Mouse (Mus musculus) forebrain, postnatal 0 days (tissue): ENCODE measurements around the gene Myo18b. TPM values are rescaled to one million over a fixed set of nuclear protein-coding genes. Genes with fewer than 3 reads are reported as not detected.

ENCODE experiments used
- ATAC-seq: fragments of 200-750 bp; cut with Nextera tagmentation; 2 replicates; pipeline ENCODE4 v1.8.0; 2017; ENCODE audit warnings: mild to moderate bottlenecking, moderate library complexity
- DNase-seq: peaks from one replicate; pipeline ENCODE4 v3.0.0-alpha.2; 2015
- H3K27ac ChIP-seq: fragments of 300-500 bp; sonication (generic); 2 replicates; pipeline ENCODE4 v1.5.1; 2014; ENCODE audit warnings: low read depth, mild to moderate bottlenecking, antibody characterized with exemption, low read length, moderate library complexity, mixed read lengths
- H3K27me3 ChIP-seq: fragments of 300-500 bp; sonication (generic); 2 replicates; pipeline ENCODE4 v1.6.1; 2014; ENCODE audit warnings: mild to moderate bottlenecking, low read length, mixed read lengths; ENCODE audit not compliant: insufficient read depth
- H3K36me3 ChIP-seq: fragments of 300-500 bp; sonication (generic); 2 replicates; pipeline ENCODE4 v1.6.1; 2014; ENCODE audit warnings: mild to moderate bottlenecking, moderate library complexity; ENCODE audit not compliant: insufficient read depth
- H3K4me1 ChIP-seq: fragments of 300-500 bp; sonication (generic); 2 replicates; pipeline ENCODE4 v1.6.1; 2014; ENCODE audit warnings: antibody characterized with exemption; ENCODE audit not compliant: insufficient read depth
- H3K4me2 ChIP-seq: fragments of 300-500 bp; sonication (generic); 2 replicates; pipeline ENCODE4 v1.6.1; 2014; ENCODE audit warnings: low read depth, mild to moderate bottlenecking, moderate library complexity
- H3K4me3 ChIP-seq: fragments of 300-500 bp; sonication (generic); 2 replicates; pipeline ENCODE4 v1.5.1; 2014; ENCODE audit warnings: low read depth, low read length, mixed read lengths
- H3K9ac ChIP-seq: fragments of 300-500 bp; sonication (generic); 2 replicates; pipeline ENCODE4 v1.6.1; 2014; ENCODE audit warnings: mild to moderate bottlenecking
- H3K9me3 ChIP-seq: fragments of 300-500 bp; sonication (generic); 2 replicates; pipeline ENCODE4 v1.6.1; 2016; ENCODE audit warnings: low read length
- CTCF ChIP-seq: sonication (generic); IDR thresholded peaks from 2 replicates; pipeline ENCODE4 v1.5.1; 2016; ENCODE audit warnings: antibody characterized with exemption, control low read depth, low read depth
- WGBS: fragments of 180-500 bp; shearing (Covaris S2); extraction: QIAGEN DNeasy Blood & Tissue Kit; methylation state at CpG from one replicate; pipeline ENCODE4 v1.1.7; 2014; 5-methylcytosine and 5-hydroxymethylcytosine counted together
- polyA plus RNA-seq: library from polyadenylated mRNA; unstranded; fragments of >200 nt; fragmentation: Nextera tagmentation; extraction: Ambion mirVana; gene quantifications from 2 replicates; pipeline ENCODE4 v1.2.1, GENCODE M21; 2015
- total RNA-seq: library from RNA; depleted of rRNA; stranded (reverse); fragments of >200 nt; gene quantifications from 2 replicates; pipeline ENCODE4 v1.2.3, GENCODE M21; 2014

Gene Myo18b
- total and polyA plus RNA-seq, 2 experiments from 2014 or later, result 1.6 to 2.0 TPM

DNA sequence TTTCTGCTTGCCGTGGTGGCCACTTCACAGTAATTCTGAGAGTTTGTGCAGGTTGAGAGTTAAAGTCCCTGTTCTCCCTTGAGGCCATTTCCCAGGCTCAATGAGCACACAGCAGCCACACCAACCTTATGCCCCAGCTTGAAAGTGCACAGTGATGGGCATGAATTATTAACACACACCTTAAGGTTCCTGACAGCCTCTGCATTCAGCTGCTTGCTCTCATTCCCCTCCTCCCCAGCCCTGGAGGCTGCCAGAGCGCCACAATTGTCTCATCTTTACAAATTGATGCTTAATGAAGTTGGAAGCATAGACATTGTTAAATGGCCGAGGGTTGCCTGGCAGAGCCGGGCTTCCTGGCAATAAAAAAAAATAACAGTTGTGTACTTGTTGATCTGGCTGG lies 218.0 kb downstream of the Myo18b start:
- ATAC-seq (no peak; the same call in 1 of the 2 replicates), DNase-seq (no peak)
- Histone ChIP-seq H3K9ac (no peak overlapping the region), H3K27ac (no peak overlapping the region), H3K27me3 (no peaks in the 10 kb centered on the region), H3K4me2 (no peak overlapping the region), H3K9me3 (no peaks in the 10 kb centered on the region), H3K4me1 (peaks cover 4% of the 10 kb centered on the region; the same call in 1 of the 2 replicates), H3K36me3 (no peaks in the 10 kb centered on the region), H3K4me3 (no peak overlapping the region)
- TF ChIP-seq CTCF, result no peak
- 14% methylated on average over 4 of the region's 4 CpGs for WGBS

DNA sequence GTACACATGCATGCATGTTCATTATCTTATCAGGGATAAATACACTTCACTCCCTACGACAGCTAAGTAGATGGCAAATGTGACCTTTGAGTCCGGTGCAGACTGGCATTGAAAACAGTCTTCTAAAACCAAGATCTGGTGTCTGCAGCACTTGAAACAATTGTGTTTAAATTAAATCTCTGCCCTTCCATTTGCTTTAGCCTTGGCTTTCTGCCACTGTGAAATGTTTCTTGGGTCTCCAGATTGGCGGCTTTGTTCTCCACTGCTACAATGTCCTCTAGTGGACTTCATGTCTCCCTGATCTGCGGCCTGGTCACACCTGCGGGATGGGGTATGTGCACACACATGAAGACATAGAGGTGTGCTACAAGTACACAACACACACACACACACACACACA lies 221.4 kb downstream of the Myo18b start:
- Histone ChIP-seq H3K4me3 (no peak overlapping the region), H3K27me3 (no peaks in the 10 kb centered on the region), H3K36me3 (no peaks in the 10 kb centered on the region), H3K4me1 (peaks cover 4% of the 10 kb centered on the region; the same call in 1 of the 2 replicates), H3K27ac (no peak overlapping the region), H3K9ac (no peak overlapping the region), H3K9me3 (no peaks in the 10 kb centered on the region), H3K4me2 (no peak overlapping the region)
- 69% methylated on average over 5 of the region's 5 CpGs for WGBS
- TF ChIP-seq CTCF, result no peak
- ATAC-seq, result no peak
- no peak for DNase-seq

- H3K9ac ChIP-seq, result no peak overlapping the region
- H3K4me2 ChIP-seq, result no peak overlapping the region
- H3K4me1 ChIP-seq, result no peaks in the 10 kb centered on the region
- ATAC-seq (no peak), DNase-seq (no peak)
- no peak overlapping the region for H3K27ac ChIP-seq
- no peaks in the 10 kb centered on the region for H3K9me3 ChIP-seq
- WGBS, result 57% methylated on average over 7 of the region's 7 CpGs
- H3K4me3 ChIP-seq, result no peak overlapping the region
- no peaks in the 10 kb centered on the region for H3K36me3 ChIP-seq
- no peaks in the 10 kb centered on the region for H3K27me3 ChIP-seq
- peak; percentile 38; the same call in 1 of the 2 replicates for TF ChIP-seq CTCF
Observed at GRCm38 (mm10) chr5:112672457-112672856, 223.7 kb downstream of the Myo18b start.

DNA sequence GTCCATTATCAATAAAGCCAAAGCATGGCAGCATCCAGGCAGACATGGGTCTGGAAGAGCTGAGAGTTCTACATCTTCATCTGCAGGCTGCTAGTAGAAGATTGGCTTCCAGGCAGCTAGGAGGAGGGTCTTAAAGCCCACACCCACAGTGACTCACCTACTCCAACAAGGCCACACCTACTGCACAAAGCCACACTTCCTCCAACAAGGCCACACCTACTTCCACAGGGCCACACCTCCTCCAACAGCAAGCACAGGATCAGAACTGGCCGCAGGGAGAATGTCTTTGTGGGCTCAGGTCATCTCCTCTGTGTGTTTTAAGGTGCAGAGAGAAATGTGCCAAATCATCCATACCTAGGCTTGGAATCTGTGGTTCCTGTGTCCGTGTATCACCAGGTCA lies 224.2 kb downstream of the Myo18b start:
- H3K4me3 ChIP-seq, result no peak overlapping the region
- H3K9me3 ChIP-seq, result no peaks in the 10 kb centered on the region
- DNase-seq (no peak), ATAC-seq (no peak)
- H3K4me1 ChIP-seq, result no peaks in the 10 kb centered on the region
- H3K4me2 ChIP-seq, result no peak overlapping the region
- 59% methylated on average over 2 of the region's 2 CpGs for WGBS
- no peak for TF ChIP-seq CTCF
- no peaks in the 10 kb centered on the region for H3K27me3 ChIP-seq
- no peaks in the 10 kb centered on the region for H3K36me3 ChIP-seq
- H3K27ac ChIP-seq, result no peak overlapping the region
- H3K9ac ChIP-seq, result no peak overlapping the region

DNA sequence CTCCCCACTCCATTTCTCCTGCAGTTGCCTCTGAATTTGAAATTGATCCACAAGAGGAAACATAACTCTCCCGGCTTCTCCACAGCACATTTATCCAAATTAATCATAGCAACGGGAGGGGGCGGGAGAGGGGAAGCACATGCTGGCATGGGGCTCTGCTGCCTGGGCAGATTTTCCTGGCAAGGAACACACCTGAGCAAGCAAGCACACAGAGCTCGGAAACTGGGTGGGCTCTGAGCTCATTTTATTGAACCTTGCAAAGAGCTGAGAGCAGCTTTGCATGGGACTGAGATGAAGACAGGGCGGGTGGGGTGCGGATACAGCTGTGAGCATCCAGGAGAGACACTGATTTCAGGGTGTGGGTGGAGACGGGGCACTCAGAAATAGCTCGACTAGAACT lies 229.0 kb downstream of the Myo18b start:
- no peak overlapping the region for H3K9ac ChIP-seq
- H3K36me3 ChIP-seq, result no peaks in the 10 kb centered on the region
- DNase-seq (no peak), ATAC-seq (no peak)
- no peaks in the 10 kb centered on the region for H3K9me3 ChIP-seq
- H3K4me1 ChIP-seq, result no peaks in the 10 kb centered on the region
- H3K4me3 ChIP-seq, result no peak overlapping the region
- no peak for TF ChIP-seq CTCF
- no peak overlapping the region for H3K4me2 ChIP-seq
- 65% methylated on average over 8 of the region's 8 CpGs for WGBS
- no peaks in the 10 kb centered on the region for H3K27me3 ChIP-seq
- no peak overlapping the region for H3K27ac ChIP-seq

- H3K9me3 ChIP-seq, result no peaks in the 10 kb centered on the region
- H3K4me2 ChIP-seq, result no peak overlapping the region
- no peaks in the 10 kb centered on the region for H3K27me3 ChIP-seq
- DNase-seq (no peak), ATAC-seq (peak; percentile 46; the same call in 1 of the 2 replicates)
- H3K4me1 ChIP-seq, result no peaks in the 10 kb centered on the region
- TF ChIP-seq CTCF, result no peak
- H3K36me3 ChIP-seq, result no peaks in the 10 kb centered on the region
- H3K27ac ChIP-seq, result peak overlapping the region; percentile 15; the same call in 1 of the 2 replicates
- H3K9ac ChIP-seq, result no peak overlapping the region
- WGBS, result 21% methylated on average over 7 of the region's 7 CpGs
- H3K4me3 ChIP-seq, result no peak overlapping the region
Observed at GRCm38 (mm10) chr5:112665661-112666060, 230.5 kb downstream of the Myo18b start.

DNA sequence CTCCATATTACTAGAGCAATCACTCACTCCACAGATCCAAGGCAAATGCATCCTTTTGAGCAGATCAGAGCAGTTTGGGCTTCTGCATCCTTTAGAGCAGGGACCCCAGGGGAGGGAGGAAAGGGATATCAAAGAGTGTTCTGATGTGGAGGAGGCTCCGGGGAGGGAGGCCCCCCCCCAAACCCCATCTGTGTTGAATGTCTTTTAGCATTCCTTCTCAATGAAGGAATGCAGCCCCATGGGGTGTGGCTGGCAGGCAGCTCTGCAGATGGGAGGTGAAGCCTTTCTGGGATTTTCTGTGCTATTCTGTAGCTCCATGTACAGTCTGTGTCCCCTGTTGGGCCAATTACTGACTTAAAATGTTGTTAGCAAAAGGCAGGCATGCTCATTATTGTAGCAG lies 232.5 kb downstream of the Myo18b start:
- ATAC-seq, result peak; percentile 18; the same call in 1 of the 2 replicates
- DNase-seq, result no peak
- no peak for TF ChIP-seq CTCF
- Histone ChIP-seq H3K9ac (no peak overlapping the region), H3K4me1 (no peaks in the 10 kb centered on the region), H3K4me3 (no peak overlapping the region), H3K27me3 (no peaks in the 10 kb centered on the region), H3K4me2 (no peak overlapping the region), H3K27ac (no peak overlapping the region), H3K36me3 (no peaks in the 10 kb centered on the region), H3K9me3 (no peaks in the 10 kb centered on the region)
- WGBS, result 5% methylated on average over 1 of the region's 1 CpGs

DNA sequence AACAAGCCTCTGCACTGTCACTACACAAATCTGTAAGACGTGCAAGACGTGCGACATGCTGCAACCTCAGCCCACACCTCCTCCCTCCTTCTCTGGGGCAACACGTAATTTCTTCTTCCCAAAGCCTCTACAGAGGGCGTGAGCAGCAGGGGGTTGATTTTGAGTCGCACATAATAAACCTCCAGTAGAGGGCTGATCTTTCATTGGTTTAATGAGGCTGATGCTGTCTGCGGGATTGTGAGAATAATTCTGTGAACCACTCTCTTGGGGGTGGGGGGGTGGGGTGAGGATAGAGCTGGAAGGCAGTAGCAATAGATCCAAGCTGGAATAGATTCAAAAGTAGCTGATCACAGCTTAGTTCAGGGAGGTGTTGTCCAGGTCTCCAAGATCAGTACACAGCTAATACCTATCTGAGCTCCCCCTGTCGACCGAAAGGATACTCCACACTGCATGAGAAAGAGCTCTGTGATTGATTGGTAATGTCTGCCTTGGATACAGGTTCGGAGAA lies 235.2 kb downstream of the Myo18b start:
- no peak overlapping the region for H3K27ac ChIP-seq
- DNase-seq (peak; percentile 59), ATAC-seq (peak; percentile 83)
- peaks cover 7% of the 10 kb centered on the region for H3K4me1 ChIP-seq
- H3K4me3 ChIP-seq, result no peak overlapping the region
- peak overlapping the region; percentile 23 for H3K4me2 ChIP-seq
- 15% methylated on average over 10 of the region's 10 CpGs for WGBS
- H3K9ac ChIP-seq, result 0 out of 2 replicates have a peak overlapping the region, but pooled peaks have one; percentile 18
- no peaks in the 10 kb centered on the region for H3K36me3 ChIP-seq
- peak; percentile 27 for TF ChIP-seq CTCF
- H3K27me3 ChIP-seq, result no peaks in the 10 kb centered on the region
- no peaks in the 10 kb centered on the region for H3K9me3 ChIP-seq
